Mouse (Mus musculus): ENCODE results near the gene Slc9a3r2. TPM values are rescaled to one million over a fixed set of nuclear protein-coding genes. Genes with fewer than 3 reads are reported as not detected.

The Slc9a3r2 gene
- polyA plus RNA-seq (2012; rRNA removed) (56.2 and 65.0 TPM in 2 replicates), polyA plus RNA-seq (2014; fragmentation: Nextera tagmentation; extraction: Ambion mirVana) (60.1 and 71.5 TPM in 2 replicates)

- peak; percentile 88 for ATAC-seq (ENCODE audit: low FRiP score, low read depth)
- H3K36me3 ChIP-seq (ENCODE audit: control insufficient read depth, insufficient read depth, low read length): peaks cover 15% of the 10 kb centered on the region
- no peaks in the 10 kb centered on the region for H3K9me3 ChIP-seq (ENCODE audit: control insufficient read depth, low read length)
- peak; percentile 56 for DNase-seq (ENCODE audit: low spot score)
- 0 out of 2 replicates have a peak, but pooled peaks have one; percentile 3 for TF ChIP-seq POLR2A (IDR thresholded peaks at IDR 0.05; ENCODE audit: borderline replicate concordance, extremely low read depth, insufficient read depth, insufficient read length)
- WGBS: under 1% methylated on average over 17 of the region's 41 CpGs
- H3K4me1 ChIP-seq (ENCODE audit: control insufficient read depth, insufficient read depth, low read length): peaks cover 20% of the 10 kb centered on the region
- H3K9ac ChIP-seq (ENCODE audit: low read depth, low read length, severe bottlenecking): peak within 1 kb of the TSS; percentile 85
- peak within 1 kb of the TSS; percentile 63; the same call in 1 of the 2 replicates for H3K27ac ChIP-seq (replicated peaks; ENCODE audit: low read depth, low read length)
- peak within 1 kb of the TSS; percentile 84 for H3K4me3 ChIP-seq (replicated peaks; ENCODE audit: low read length)
- peak within 1 kb of the TSS; percentile 96 for H3K4me2 ChIP-seq (replicated peaks; ENCODE audit: low read depth, low read length, severe bottlenecking)
- H3K27me3 ChIP-seq (ENCODE audit: control insufficient read depth, insufficient read depth, low read length): no peaks in the 10 kb centered on the region
These were observed at the start of gene Slc9a3r2 for GRCm38 (mm10) chr17:24650070-24650616. Gene Slc9a3r2 (minus strand): TSS chr17:24650327.

GRCm38 (mm10) chr17:24699473-24699872, 49.3 kb upstream of the Slc9a3r2 start:
- no peak overlapping the region for H3K4me2 ChIP-seq (replicated peaks; ENCODE audit: low read depth, low read length, severe bottlenecking)
- peaks cover 9% of the 10 kb centered on the region for H3K4me1 ChIP-seq (ENCODE audit: control insufficient read depth, insufficient read depth, low read length)
- DNase-seq (ENCODE audit: low spot score) (no peak), ATAC-seq (ENCODE audit: low FRiP score, low read depth) (no peak)
- 94% methylated on average over 2 of the region's 2 CpGs for WGBS
- H3K27ac ChIP-seq (replicated peaks; ENCODE audit: low read depth, low read length): no peak overlapping the region
- H3K4me3 ChIP-seq (replicated peaks; ENCODE audit: low read length): no peak overlapping the region
- H3K36me3 ChIP-seq (ENCODE audit: control insufficient read depth, insufficient read depth, low read length): peaks cover 47% of the 10 kb centered on the region
- H3K27me3 ChIP-seq (ENCODE audit: control insufficient read depth, insufficient read depth, low read length): no peaks in the 10 kb centered on the region
- H3K9ac ChIP-seq (ENCODE audit: low read depth, low read length, severe bottlenecking): no peak overlapping the region
- no peaks in the 10 kb centered on the region for H3K9me3 ChIP-seq (ENCODE audit: control insufficient read depth, low read length)
- no peak for TF ChIP-seq POLR2A (IDR thresholded peaks at IDR 0.05; ENCODE audit: borderline replicate concordance, extremely low read depth, insufficient read depth, insufficient read length)

GRCm38 (mm10) chr17:24698715-24699114, 48.6 kb upstream of the Slc9a3r2 start:
- no peak for ATAC-seq (ENCODE audit: low FRiP score, low read depth)
- Histone ChIP-seq H3K4me2 (replicated peaks; ENCODE audit: low read depth, low read length, severe bottlenecking) (no peak overlapping the region), H3K27ac (replicated peaks; ENCODE audit: low read depth, low read length) (no peak overlapping the region), H3K9me3 (ENCODE audit: control insufficient read depth, low read length) (no peaks in the 10 kb centered on the region), H3K4me1 (ENCODE audit: control insufficient read depth, insufficient read depth, low read length) (peaks cover 9% of the 10 kb centered on the region), H3K4me3 (replicated peaks; ENCODE audit: low read length) (no peak overlapping the region), H3K27me3 (ENCODE audit: control insufficient read depth, insufficient read depth, low read length) (no peaks in the 10 kb centered on the region), H3K9ac (ENCODE audit: low read depth, low read length, severe bottlenecking) (0 out of 2 replicates have a peak overlapping the region, but pooled peaks have one; percentile 4), H3K36me3 (ENCODE audit: control insufficient read depth, insufficient read depth, low read length) (peaks cover 40% of the 10 kb centered on the region)
- no peak for TF ChIP-seq POLR2A (IDR thresholded peaks at IDR 0.05; ENCODE audit: borderline replicate concordance, extremely low read depth, insufficient read depth, insufficient read length)
- WGBS: 68% methylated on average over 9 of the region's 9 CpGs
- no peak for DNase-seq (ENCODE audit: low spot score)

- peaks cover 41% of the 10 kb centered on the region for H3K36me3 ChIP-seq (ENCODE audit: control insufficient read depth, insufficient read depth, low read length)
- peaks cover 9% of the 10 kb centered on the region for H3K4me1 ChIP-seq (ENCODE audit: control insufficient read depth, insufficient read depth, low read length)
- TF ChIP-seq POLR2A (IDR thresholded peaks at IDR 0.05; ENCODE audit: borderline replicate concordance, extremely low read depth, insufficient read depth, insufficient read length): no peak
- H3K9ac ChIP-seq (ENCODE audit: low read depth, low read length, severe bottlenecking): no peak overlapping the region
- H3K4me2 ChIP-seq (replicated peaks; ENCODE audit: low read depth, low read length, severe bottlenecking): no peak overlapping the region
- DNase-seq (ENCODE audit: low spot score) (no peak), ATAC-seq (ENCODE audit: low FRiP score, low read depth) (no peak)
- no peak overlapping the region for H3K27ac ChIP-seq (replicated peaks; ENCODE audit: low read depth, low read length)
- H3K9me3 ChIP-seq (ENCODE audit: control insufficient read depth, low read length): no peaks in the 10 kb centered on the region
- H3K27me3 ChIP-seq (ENCODE audit: control insufficient read depth, insufficient read depth, low read length): no peaks in the 10 kb centered on the region
- WGBS: 36% methylated on average over 5 of the region's 5 CpGs
- H3K4me3 ChIP-seq (replicated peaks; ENCODE audit: low read length): no peak overlapping the region
These were observed 47.9 kb upstream of the Slc9a3r2 start for GRCm38 (mm10) chr17:24697985-24698384.

GRCm38 (mm10) chr17:24696011-24696697, 46.0 kb upstream of the Slc9a3r2 start, which contains the start of the genes Gfer and Noxo1:
Gene Gfer (minus strand): TSS chr17:24696156.
Gene Noxo1 (plus strand): TSS chr17:24696234.
- TF ChIP-seq POLR2A (IDR thresholded peaks at IDR 0.05; ENCODE audit: borderline replicate concordance, extremely low read depth, insufficient read depth, insufficient read length): peak; percentile 77; the same call in 1 of the 2 replicates
- WGBS: 2% methylated on average over 30 of the region's 76 CpGs
- peak within 1 kb of the TSS; percentile 73 for H3K4me2 ChIP-seq (replicated peaks; ENCODE audit: low read depth, low read length, severe bottlenecking)
- peak within 1 kb of the TSS; percentile 77 for H3K9ac ChIP-seq (ENCODE audit: low read depth, low read length, severe bottlenecking)
- H3K36me3 ChIP-seq (ENCODE audit: control insufficient read depth, insufficient read depth, low read length): peaks cover 34% of the 10 kb centered on the region
- H3K4me1 ChIP-seq (ENCODE audit: control insufficient read depth, insufficient read depth, low read length): peaks cover 9% of the 10 kb centered on the region
- H3K27me3 ChIP-seq (ENCODE audit: control insufficient read depth, insufficient read depth, low read length): no peaks in the 10 kb centered on the region
- H3K9me3 ChIP-seq (ENCODE audit: control insufficient read depth, low read length): no peaks in the 10 kb centered on the region
- ATAC-seq (ENCODE audit: low FRiP score, low read depth) (peak; percentile 92), DNase-seq (ENCODE audit: low spot score) (peak; percentile 78)
- H3K27ac ChIP-seq (replicated peaks; ENCODE audit: low read depth, low read length): peak within 1 kb of the TSS; percentile 79
- peak within 1 kb of the TSS; percentile 84 for H3K4me3 ChIP-seq (replicated peaks; ENCODE audit: low read length)
